Mouse (Mus musculus): ENCODE measurements around the gene Itga6. TPM values are rescaled to one million over a fixed set of nuclear protein-coding genes. Genes with fewer than 3 reads are reported as not detected.

The Itga6 gene
- polyA plus RNA-seq, 1 experiment from 2014 or later = 103 TPM

- 15% methylated on average over 3 of the region's 3 CpGs for WGBS
- no peak overlapping the region for H3K4me3 ChIP-seq (ENCODE audit: control insufficient read depth in 1 of 2, insufficient read depth in 1 of 2, low read depth in 1 of 2, low read length in 2 of 2)
- H3K27ac ChIP-seq (replicated peaks in 1 of 2; ENCODE audit: control insufficient read depth in 1 of 2, insufficient read depth in 1 of 2, low read depth in 2 of 2, low read length in 2 of 2) = no peak overlapping the region
- no peaks in the 10 kb centered on the region for H3K36me3 ChIP-seq (ENCODE audit: control insufficient read depth, insufficient read depth, low read length)
- no peak overlapping the region for H3K9ac ChIP-seq (ENCODE audit: low read length)
- H3K27me3 ChIP-seq (ENCODE audit: control insufficient read depth, insufficient read depth, low read length) = no peaks in the 10 kb centered on the region
- no peak for ATAC-seq (ENCODE audit: insufficient number of reproducible peaks, insufficient read depth, low FRiP score, low read depth)
- no peak overlapping the region for H3K4me2 ChIP-seq (ENCODE audit: low read length)
- H3K4me1 ChIP-seq (ENCODE audit: control insufficient read depth in 2 of 2, insufficient read depth in 2 of 2, low read length in 2 of 2) = peaks cover 3 to 10% of the 10 kb centered on the region in 2 experiments
- H3K9me3 ChIP-seq (ENCODE audit: control insufficient read depth, low read length) = no peaks in the 10 kb centered on the region
Measured at GRCm38 (mm10) chr2:71865022-71865421, 119.6 kb downstream of the Itga6 start.

GRCm38 (mm10) chr2:71865935-71866334, 120.5 kb downstream of the Itga6 start:
- ATAC-seq (ENCODE audit: insufficient number of reproducible peaks, insufficient read depth, low FRiP score, low read depth) = no peak
- Histone ChIP-seq H3K27me3 (ENCODE audit: control insufficient read depth, insufficient read depth, low read length) (no peaks in the 10 kb centered on the region), H3K4me2 (ENCODE audit: low read length) (no peak overlapping the region), H3K27ac (replicated peaks in 1 of 2; ENCODE audit: control insufficient read depth in 1 of 2, insufficient read depth in 1 of 2, low read depth in 2 of 2, low read length in 2 of 2) (0 out of 4 replicates have a peak overlapping the region, but pooled peaks of 1 of the 2 experiments have one; percentile 17), H3K4me3 (ENCODE audit: control insufficient read depth in 1 of 2, insufficient read depth in 1 of 2, low read depth in 1 of 2, low read length in 2 of 2) (no peak overlapping the region), H3K9me3 (ENCODE audit: control insufficient read depth, low read length) (no peaks in the 10 kb centered on the region), H3K4me1 (ENCODE audit: control insufficient read depth in 2 of 2, insufficient read depth in 2 of 2, low read length in 2 of 2) (peaks cover 3 to 10% of the 10 kb centered on the region in 2 experiments), H3K9ac (ENCODE audit: low read length) (no peak overlapping the region), H3K36me3 (ENCODE audit: control insufficient read depth, insufficient read depth, low read length) (no peaks in the 10 kb centered on the region)
- WGBS = 58% methylated on average over 3 of the region's 3 CpGs

- H3K4me3 ChIP-seq (ENCODE audit: control insufficient read depth in 1 of 2, insufficient read depth in 1 of 2, low read depth in 1 of 2, low read length in 2 of 2) = no peak overlapping the region
- peak overlapping the region in 1 of 2 experiments; percentile 48; a peak in 2 of 4 replicates for H3K27ac ChIP-seq (replicated peaks in 1 of 2; ENCODE audit: control insufficient read depth in 1 of 2, insufficient read depth in 1 of 2, low read depth in 2 of 2, low read length in 2 of 2)
- H3K27me3 ChIP-seq (ENCODE audit: control insufficient read depth, insufficient read depth, low read length) = no peaks in the 10 kb centered on the region
- H3K4me2 ChIP-seq (ENCODE audit: low read length) = no peak overlapping the region
- H3K9ac ChIP-seq (ENCODE audit: low read length) = no peak overlapping the region
- ATAC-seq (ENCODE audit: insufficient number of reproducible peaks, insufficient read depth, low FRiP score, low read depth) = no peak
- no peaks in the 10 kb centered on the region for H3K9me3 ChIP-seq (ENCODE audit: control insufficient read depth, low read length)
- no peaks in the 10 kb centered on the region for H3K36me3 ChIP-seq (ENCODE audit: control insufficient read depth, insufficient read depth, low read length)
- 62% methylated on average over 1 of the region's 1 CpGs for WGBS
- H3K4me1 ChIP-seq (ENCODE audit: control insufficient read depth in 2 of 2, insufficient read depth in 2 of 2, low read length in 2 of 2) = peaks cover 3 to 10% of the 10 kb centered on the region in 2 experiments
Measured at GRCm38 (mm10) chr2:71866565-71866964, 121.1 kb downstream of the Itga6 start.

GRCm38 (mm10) chr2:71867019-71867418, 121.6 kb downstream of the Itga6 start:
- ATAC-seq (ENCODE audit: insufficient number of reproducible peaks, insufficient read depth, low FRiP score, low read depth) = no peak
- H3K36me3 ChIP-seq (ENCODE audit: control insufficient read depth, insufficient read depth, low read length) = no peaks in the 10 kb centered on the region
- H3K4me3 ChIP-seq (ENCODE audit: control insufficient read depth in 1 of 2, insufficient read depth in 1 of 2, low read depth in 1 of 2, low read length in 2 of 2) = no peak overlapping the region
- H3K4me2 ChIP-seq (ENCODE audit: low read length) = no peak overlapping the region
- H3K27ac ChIP-seq (replicated peaks in 1 of 2; ENCODE audit: control insufficient read depth in 1 of 2, insufficient read depth in 1 of 2, low read depth in 2 of 2, low read length in 2 of 2) = peak overlapping the region; percentile 37 to 45; a peak in 2 of 4 replicates
- H3K9me3 ChIP-seq (ENCODE audit: control insufficient read depth, low read length) = no peaks in the 10 kb centered on the region
- H3K27me3 ChIP-seq (ENCODE audit: control insufficient read depth, insufficient read depth, low read length) = no peaks in the 10 kb centered on the region
- H3K9ac ChIP-seq (ENCODE audit: low read length) = no peak overlapping the region
- peaks cover 3 to 10% of the 10 kb centered on the region in 2 experiments for H3K4me1 ChIP-seq (ENCODE audit: control insufficient read depth in 2 of 2, insufficient read depth in 2 of 2, low read length in 2 of 2)
- 75% methylated on average over 3 of the region's 3 CpGs for WGBS

- Histone ChIP-seq H3K27me3 (ENCODE audit: control insufficient read depth, insufficient read depth, low read length) (no peaks in the 10 kb centered on the region), H3K36me3 (ENCODE audit: control insufficient read depth, insufficient read depth, low read length) (no peaks in the 10 kb centered on the region), H3K4me1 (ENCODE audit: control insufficient read depth in 2 of 2, insufficient read depth in 2 of 2, low read length in 2 of 2) (peaks cover 3 to 10% of the 10 kb centered on the region in 2 experiments), H3K9me3 (ENCODE audit: control insufficient read depth, low read length) (no peaks in the 10 kb centered on the region), H3K9ac (ENCODE audit: low read length) (no peak overlapping the region), H3K4me2 (ENCODE audit: low read length) (no peak overlapping the region), H3K27ac (replicated peaks in 1 of 2; ENCODE audit: control insufficient read depth in 1 of 2, insufficient read depth in 1 of 2, low read depth in 2 of 2, low read length in 2 of 2) (peak overlapping the region; percentile 39 to 51; a peak in 2 of 4 replicates), H3K4me3 (ENCODE audit: control insufficient read depth in 1 of 2, insufficient read depth in 1 of 2, low read depth in 1 of 2, low read length in 2 of 2) (no peak overlapping the region)
- 15% methylated on average over 5 of the region's 5 CpGs for WGBS
- no peak for ATAC-seq (ENCODE audit: insufficient number of reproducible peaks, insufficient read depth, low FRiP score, low read depth)
Measured at GRCm38 (mm10) chr2:71867480-71867879, 122.1 kb downstream of the Itga6 start.

- no peak overlapping the region for H3K9ac ChIP-seq (ENCODE audit: low read length)
- no peak overlapping the region for H3K4me2 ChIP-seq (ENCODE audit: low read length)
- no peaks in the 10 kb centered on the region for H3K27me3 ChIP-seq (ENCODE audit: control insufficient read depth, insufficient read depth, low read length)
- WGBS = 83% methylated on average over 1 of the region's 1 CpGs
- no peak for ATAC-seq (ENCODE audit: insufficient number of reproducible peaks, insufficient read depth, low FRiP score, low read depth)
- no peak overlapping the region for H3K4me3 ChIP-seq (ENCODE audit: control insufficient read depth in 1 of 2, insufficient read depth in 1 of 2, low read depth in 1 of 2, low read length in 2 of 2)
- peaks cover 3 to 10% of the 10 kb centered on the region in 2 experiments for H3K4me1 ChIP-seq (ENCODE audit: control insufficient read depth in 2 of 2, insufficient read depth in 2 of 2, low read length in 2 of 2)
- no peaks in the 10 kb centered on the region for H3K36me3 ChIP-seq (ENCODE audit: control insufficient read depth, insufficient read depth, low read length)
- H3K9me3 ChIP-seq (ENCODE audit: control insufficient read depth, low read length) = no peaks in the 10 kb centered on the region
- H3K27ac ChIP-seq (replicated peaks in 1 of 2; ENCODE audit: control insufficient read depth in 1 of 2, insufficient read depth in 1 of 2, low read depth in 2 of 2, low read length in 2 of 2) = no peak overlapping the region
Measured at GRCm38 (mm10) chr2:71868256-71868655, 122.8 kb downstream of the Itga6 start.

GRCm38 (mm10) chr2:71872141-71872540, 126.7 kb downstream of the Itga6 start:
- WGBS = 78% methylated on average over 10 of the region's 10 CpGs
- Histone ChIP-seq H3K27me3 (ENCODE audit: control insufficient read depth, insufficient read depth, low read length) (no peaks in the 10 kb centered on the region), H3K27ac (replicated peaks in 1 of 2; ENCODE audit: control insufficient read depth in 1 of 2, insufficient read depth in 1 of 2, low read depth in 2 of 2, low read length in 2 of 2) (peak overlapping the region; percentile 98 to 99; a peak in 3 of 4 replicates), H3K9me3 (ENCODE audit: control insufficient read depth, low read length) (no peaks in the 10 kb centered on the region), H3K36me3 (ENCODE audit: control insufficient read depth, insufficient read depth, low read length) (peaks cover 11% of the 10 kb centered on the region; the same call in 1 of the 2 replicates), H3K4me2 (ENCODE audit: low read length) (peak overlapping the region; percentile 86), H3K9ac (ENCODE audit: low read length) (peak overlapping the region; percentile 70), H3K4me3 (ENCODE audit: control insufficient read depth in 1 of 2, insufficient read depth in 1 of 2, low read depth in 1 of 2, low read length in 2 of 2) (peak overlapping the region in 1 of 2 experiments; percentile 84; a peak in 2 of 4 replicates), H3K4me1 (ENCODE audit: control insufficient read depth in 2 of 2, insufficient read depth in 2 of 2, low read length in 2 of 2) (peaks cover 3 to 29% of the 10 kb centered on the region in 2 experiments)
- ATAC-seq (ENCODE audit: insufficient number of reproducible peaks, insufficient read depth, low FRiP score, low read depth) = no peak
